Mouse (Mus musculus): ENCODE results near the gene Smim26.

GRCm38 (mm10) chr2:144640101-144640500 lies 46.2 kb downstream of the Smim26 start:
- TF ChIP-seq CTCF (IDR thresholded peaks at IDR 0.05; ENCODE audit: low read depth, low read length) (no peak), POLR2A (IDR thresholded peaks at IDR 0.05; ENCODE audit: borderline replicate concordance, low read depth, low read length) (no peak)
